Comparison of ENCODE assay signal across 10 mouse cellular contexts in genomic region chr2:32549764-32550163, GRCm38 (mm10). TPM values are rescaled to one million over a fixed set of nuclear protein-coding genes. Genes with fewer than 3 reads are reported as not detected.
DNase-seq lines count a peak whose midpoint lies in the region; ATAC-seq and TF ChIP-seq lines count a peak whose summit lies in the region.
"Had no signal": no experiment of that assay in that cellular context is flagged by ENCODE, and none has a peak within 500 bp of the region (broad histone marks: within the 10 kb centered on the region; RNA-seq: fewer than 3 reads in every experiment).

No protein-coding gene starts in this region.

- peaks cover 36% of the 10 kb centered on the region for H3K4me1 ChIP-seq in heart, embryonic 12.5 days (replicated peaks)
- H3K4me1 ChIP-seq in lung, postnatal 0 days (ENCODE audit: insufficient read depth, low read depth, low read length) = peaks cover 6% of the 10 kb centered on the region; the same call in 1 of the 2 replicates
- no peaks in the 10 kb centered on the region for H3K4me1 ChIP-seq in liver, embryonic 11.5 days (replicated peaks; ENCODE audit: control insufficient read depth, insufficient read depth, low read length)

- no peak overlapping the region for H3K4me3 ChIP-seq in heart, embryonic 12.5 days
- H3K4me3 ChIP-seq in lung, postnatal 0 days (ENCODE audit: low read depth, low read length) = no peak overlapping the region
- no peak overlapping the region for H3K4me3 ChIP-seq in liver, embryonic 11.5 days (ENCODE audit: low read depth, low read length)
- H3K4me3 ChIP-seq: neural tube, embryonic 12.5 days had no signal

- no peak overlapping the region for H3K4me2 ChIP-seq in heart, embryonic 12.5 days
- H3K4me2 ChIP-seq in lung, postnatal 0 days (replicated peaks; ENCODE audit: low read depth, low read length) = no peak overlapping the region
- H3K4me2 ChIP-seq in liver, embryonic 11.5 days = no peak overlapping the region
- H3K4me2 ChIP-seq: neural tube, embryonic 12.5 days had no signal

- H3K27me3 ChIP-seq in heart, embryonic 12.5 days (replicated peaks) = no peaks in the 10 kb centered on the region
- H3K27me3 ChIP-seq in lung, postnatal 0 days (replicated peaks; ENCODE audit: insufficient read depth, low read length) = no peaks in the 10 kb centered on the region
- no peaks in the 10 kb centered on the region for H3K27me3 ChIP-seq in liver, embryonic 11.5 days (replicated peaks; ENCODE audit: control insufficient read depth, insufficient read depth, low read length)
- H3K27me3 ChIP-seq: CH12.LX; neural tube, embryonic 12.5 days had no signal

- no peaks in the 10 kb centered on the region for H3K36me3 ChIP-seq in heart, embryonic 12.5 days
- H3K36me3 ChIP-seq in lung, postnatal 0 days (ENCODE audit: insufficient read depth, low read length) = no peaks in the 10 kb centered on the region
- no peaks in the 10 kb centered on the region for H3K36me3 ChIP-seq in liver, embryonic 11.5 days (ENCODE audit: control insufficient read depth, insufficient read depth, low read length)

- DNase-seq in heart, adult 18-20 months = peak; percentile 84 to 89
- peak; percentile 33 to 68 for DNase-seq in adrenal gland, postnatal 36 days
- peak; percentile 77 for DNase-seq in heart, adult 8-10 months (ENCODE audit: low spot score)
- peak; percentile 57 for DNase-seq in lung, postnatal 0 days (ENCODE audit: low spot score)
- no peak for DNase-seq in yolk sac, embryonic 10.5 days (ENCODE audit: low spot score)
- DNase-seq in liver, embryonic 11.5 days (ENCODE audit: low spot score) = no peak
- DNase-seq in kidney, postnatal 36 days = no peak

- no peak overlapping the region for H3K9ac ChIP-seq in heart, embryonic 12.5 days
- no peak overlapping the region for H3K9ac ChIP-seq in lung, postnatal 0 days (replicated peaks; ENCODE audit: low read depth)
- no peak overlapping the region for H3K9ac ChIP-seq in liver, embryonic 11.5 days (ENCODE audit: low read depth, low read length)
- H3K9ac ChIP-seq: neural tube, embryonic 12.5 days had no signal

- no peaks in the 10 kb centered on the region for H3K9me3 ChIP-seq in heart, embryonic 12.5 days (replicated peaks)
- no peaks in the 10 kb centered on the region for H3K9me3 ChIP-seq in lung, postnatal 0 days (ENCODE audit: low read length)
- no peaks in the 10 kb centered on the region for H3K9me3 ChIP-seq in liver, embryonic 11.5 days (ENCODE audit: control insufficient read depth, low read length)
- H3K9me3 ChIP-seq: neural tube, embryonic 12.5 days had no signal

- no peak for ATAC-seq in heart, embryonic 12.5 days (ENCODE audit: insufficient number of reproducible peaks, low FRiP score)
- ATAC-seq in lung, postnatal 0 days = peak; percentile 69
- ATAC-seq in liver, embryonic 11.5 days (replicated peaks; ENCODE audit: low FRiP score) = no peak

- TF ChIP-seq EP300 in lung, postnatal 0 days (IDR thresholded peaks at IDR 0.05) = no peak

- no peak for TF ChIP-seq CTCF in lung, postnatal 0 days (IDR thresholded peaks at IDR 0.05)

- 55% methylated on average over 6 of the region's 6 CpGs for WGBS in heart, embryonic 12.5 days
- 39% methylated on average over 6 of the region's 6 CpGs for WGBS in lung, postnatal 0 days
- WGBS in liver, embryonic 11.5 days = 66% methylated on average over 6 of the region's 6 CpGs

- H3K27ac ChIP-seq in heart, embryonic 12.5 days (ENCODE audit: poor library complexity, severe bottlenecking) = no peak overlapping the region
- H3K27ac ChIP-seq in lung, postnatal 0 days (ENCODE audit: low read length) = no peak overlapping the region
- H3K27ac ChIP-seq in liver, embryonic 11.5 days (ENCODE audit: low read depth, low read length) = no peak overlapping the region
- H3K27ac ChIP-seq: neural tube, embryonic 12.5 days had no signal

RNA-seq across cellular contexts. Expression of gene Fam102a, which starts 14.6 kb away (rescaled TPM):
- total RNA-seq in heart, adult 18-20 months (2021) = 1 to 10 TPM; 4.9 to 5.9 TPM
- 7.9 and 9.0 TPM in 2 replicates for polyA plus RNA-seq in heart, embryonic 12.5 days (2016; fragmentation: Nextera tagmentation; extraction: Ambion mirVana)
- total RNA-seq in adrenal gland, postnatal 36 days (2021) = 10 to 100 TPM; 21.5 to 34.8 TPM
- total RNA-seq in heart, adult 8-10 months (2022) = 10 to 100 TPM in 1 of 4 experiments, 1 to 10 TPM in 3; 6.8 to 10.9 (median 8.6) TPM
- polyA plus RNA-seq in lung, postnatal 0 days (2015; fragmentation: Nextera tagmentation; extraction: Ambion mirVana) = 8.0 and 8.4 TPM in 2 replicates
- 4.1 and 6.5 TPM in 2 replicates for polyA plus RNA-seq in liver, embryonic 11.5 days (2014; fragmentation: Nextera tagmentation; extraction: Ambion mirVana)

RNA-seq across cellular contexts. Expression of gene Dpm2, which starts 20.9 kb away (rescaled TPM):
- total RNA-seq in heart, adult 18-20 months (2021) = 10 to 100 TPM; 14.0 to 20.2 TPM
- 68.0 and 71.5 TPM in 2 replicates for polyA plus RNA-seq in heart, embryonic 12.5 days (2016; fragmentation: Nextera tagmentation; extraction: Ambion mirVana)
- 10 to 100 TPM; 60.5 to 61.1 TPM for total RNA-seq in adrenal gland, postnatal 36 days (2021)
- total RNA-seq in heart, adult 8-10 months (2022) = 10 to 100 TPM; 16.5 to 22.2 (median 18.6) TPM
- polyA plus RNA-seq in lung, postnatal 0 days (2015; fragmentation: Nextera tagmentation; extraction: Ambion mirVana) = 103 and 112 TPM in 2 replicates
- polyA plus RNA-seq in liver, embryonic 11.5 days (2014; fragmentation: Nextera tagmentation; extraction: Ambion mirVana) = 100 and 109 TPM in 2 replicates

RNA-seq across cellular contexts. Expression of gene Pip5kl1, which starts 24.8 kb away (rescaled TPM):
- not detected for total RNA-seq in heart, adult 18-20 months (2021)
- polyA plus RNA-seq in heart, embryonic 12.5 days (2016; fragmentation: Nextera tagmentation; extraction: Ambion mirVana) = 0.23 and 0.33 TPM in 2 replicates
- not detected for total RNA-seq in adrenal gland, postnatal 36 days (2021)
- under 1 TPM in 1 of 4 experiments, not detected in 3; 0.34 TPM for total RNA-seq in heart, adult 8-10 months (2022)
- not detected in 2 replicates for polyA plus RNA-seq in lung, postnatal 0 days (2015; fragmentation: Nextera tagmentation; extraction: Ambion mirVana)
- polyA plus RNA-seq in liver, embryonic 11.5 days (2014; fragmentation: Nextera tagmentation; extraction: Ambion mirVana) = 0.48 TPM in 1 of 2 replicates, not detected in the other

RNA-seq across cellular contexts. Expression of gene 9430097D07Rik, which starts 25.7 kb away (rescaled TPM):
- not detected for total RNA-seq in heart, adult 18-20 months (2021)
- 0.18 and 0.24 TPM in 2 replicates for polyA plus RNA-seq in heart, embryonic 12.5 days (2016; fragmentation: Nextera tagmentation; extraction: Ambion mirVana)
- total RNA-seq in adrenal gland, postnatal 36 days (2021) = not detected
- not detected for total RNA-seq in heart, adult 8-10 months (2022)
- not detected in 2 replicates for polyA plus RNA-seq in lung, postnatal 0 days (2015; fragmentation: Nextera tagmentation; extraction: Ambion mirVana)
- not detected in 2 replicates for polyA plus RNA-seq in liver, embryonic 11.5 days (2014; fragmentation: Nextera tagmentation; extraction: Ambion mirVana)
- total RNA-seq: CH12.LX had no signal

RNA-seq across cellular contexts. Expression of gene St6galnac4, which starts 37.1 kb away (rescaled TPM):
- total RNA-seq in heart, adult 18-20 months (2021) = 10 to 100 TPM; 14.7 to 16.1 TPM
- polyA plus RNA-seq in heart, embryonic 12.5 days (2016; fragmentation: Nextera tagmentation; extraction: Ambion mirVana) = 45.6 and 47.2 TPM in 2 replicates
- 10 to 100 TPM in 1 of 2 experiments, 1 to 10 TPM in 1; 7.9 to 11.0 TPM for total RNA-seq in adrenal gland, postnatal 36 days (2021)
- 10 to 100 TPM; 15.6 to 23.2 (median 20.7) TPM for total RNA-seq in heart, adult 8-10 months (2022)
- polyA plus RNA-seq in lung, postnatal 0 days (2015; fragmentation: Nextera tagmentation; extraction: Ambion mirVana) = 32.0 and 38.9 TPM in 2 replicates
- 26.0 and 28.8 TPM in 2 replicates for polyA plus RNA-seq in liver, embryonic 11.5 days (2014; fragmentation: Nextera tagmentation; extraction: Ambion mirVana)

Comparison
In these comparisons a context has a peak if more than half of its experiments do, and no peak if none do; other contexts are left out.
1. DNase-seq: peak in heart, adult 18-20 months (2 of 2), adrenal gland, postnatal 36 days (2 of 2), heart, adult 8-10 months (single experiment) and lung, postnatal 0 days (single experiment); none in yolk sac, embryonic 10.5 days (single experiment), liver, embryonic 11.5 days (single experiment) and kidney, postnatal 36 days (0 of 2).